Mouse (Mus musculus): ENCODE results near the gene Olfr1057. TPM values are rescaled to one million over a fixed set of nuclear protein-coding genes. Genes with fewer than 3 reads are reported as not detected.

Gene Olfr1057
- not detected for total RNA-seq (2023)

DNA sequence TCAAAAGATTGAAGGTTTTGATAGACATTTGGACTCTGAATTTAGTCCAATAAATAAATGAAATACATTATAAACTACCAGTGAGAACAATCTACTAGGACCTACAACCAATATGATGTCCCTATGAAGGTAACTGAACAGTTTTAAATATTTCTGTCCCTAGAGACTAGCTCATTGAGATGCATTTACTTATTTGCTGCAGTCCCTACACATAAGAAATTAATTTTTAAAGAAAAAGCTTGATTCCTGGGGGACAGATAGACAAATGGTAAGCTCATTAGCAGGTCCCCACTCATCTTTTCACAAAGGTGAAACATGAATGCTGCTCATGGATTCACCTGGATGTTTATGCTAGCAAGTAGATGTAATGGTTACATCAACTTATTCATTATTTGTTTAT lies at the start of gene Olfr1057:
Olfr1057 (minus strand) TSS at position 101 of the 400 bp plus-strand sequence.

DNA sequence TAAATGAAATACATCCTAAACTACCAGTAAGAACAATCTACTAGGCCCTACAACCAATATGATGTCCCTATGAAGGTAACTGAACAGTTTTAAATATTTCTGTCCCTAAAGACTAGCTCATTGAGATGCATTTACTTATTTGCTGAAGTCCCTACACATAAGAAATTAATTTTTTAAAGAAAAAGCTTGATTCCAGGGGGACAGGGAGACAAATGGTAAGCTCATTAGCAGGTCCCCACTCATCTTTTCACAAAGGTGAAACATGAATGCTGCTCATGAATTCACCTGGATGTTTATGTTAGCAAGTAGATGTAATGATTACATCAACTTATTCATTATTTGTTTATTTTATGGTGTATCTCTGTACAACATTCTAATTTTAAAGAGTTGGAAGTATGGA lies 48.5 kb upstream of the Olfr1057 start, which contains the start of gene Olfr1062:
Olfr1062 (minus strand) TSS at position 101 of the 400 bp plus-strand sequence.

DNA sequence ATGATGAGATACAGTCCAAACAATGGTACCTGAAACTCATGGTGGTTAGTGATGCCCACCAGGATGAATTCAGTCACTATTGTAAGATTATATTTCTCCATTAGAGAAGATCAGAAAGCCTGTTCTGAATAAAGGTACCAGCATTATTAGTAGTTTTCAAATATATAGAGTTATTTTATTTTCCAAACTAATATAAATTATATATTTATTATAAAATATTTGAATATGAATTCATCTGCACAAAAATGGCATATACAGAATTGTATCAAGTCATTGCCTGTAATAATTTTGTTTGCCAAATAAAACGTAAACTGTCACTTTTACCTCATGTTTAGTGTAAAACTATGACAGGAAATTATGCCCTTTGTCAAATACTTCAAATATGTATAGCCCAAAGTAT lies 35.8 kb upstream of the Olfr1057 start, which contains the start of gene Olfr1061:
Olfr1061 (minus strand) TSS at position 101 of the 400 bp plus-strand sequence.

DNA sequence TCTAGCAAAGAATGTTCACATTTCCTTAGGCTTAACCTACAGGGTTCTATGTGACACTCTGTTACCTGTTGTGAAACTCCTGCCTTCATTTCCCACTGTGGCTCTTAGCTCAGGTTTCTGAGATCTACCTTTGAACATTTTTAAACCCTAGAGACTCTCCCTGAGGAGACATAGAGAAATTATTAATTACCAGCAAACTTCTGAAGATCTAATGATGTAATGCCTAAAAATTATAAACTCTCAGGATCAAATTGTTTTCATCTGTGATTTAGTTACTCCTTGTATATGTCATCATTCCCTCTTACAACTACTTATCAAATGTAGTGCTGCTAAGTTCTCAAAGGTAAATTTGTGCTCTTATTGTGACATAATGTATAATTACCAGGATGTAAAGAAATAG lies 10.3 kb upstream of the Olfr1057 start, which contains the start of gene Olfr1058:
Olfr1058 (minus strand) TSS at position 101 of the 400 bp plus-strand sequence.

DNA sequence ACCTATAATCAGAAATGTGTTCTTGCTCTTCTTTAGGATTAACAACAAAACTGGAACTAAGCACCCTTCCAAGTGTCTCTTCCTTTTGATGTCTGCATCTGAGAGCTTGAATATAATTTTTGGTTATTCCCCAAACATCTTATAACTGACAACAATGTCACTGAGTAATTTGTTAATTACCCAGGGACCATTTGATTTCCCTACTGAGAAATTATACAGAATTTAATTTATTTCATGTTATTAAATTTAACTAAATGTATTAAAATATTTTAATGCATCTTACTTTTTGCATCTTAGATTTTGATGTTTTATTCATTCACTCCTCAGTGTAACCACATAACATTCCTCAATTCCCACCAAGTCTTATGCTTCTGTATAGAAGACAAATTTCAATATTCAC lies 15.8 kb downstream of the Olfr1057 start, which contains the start of gene Olfr1056:
Olfr1056 (minus strand) TSS at position 101 of the 400 bp plus-strand sequence.

DNA sequence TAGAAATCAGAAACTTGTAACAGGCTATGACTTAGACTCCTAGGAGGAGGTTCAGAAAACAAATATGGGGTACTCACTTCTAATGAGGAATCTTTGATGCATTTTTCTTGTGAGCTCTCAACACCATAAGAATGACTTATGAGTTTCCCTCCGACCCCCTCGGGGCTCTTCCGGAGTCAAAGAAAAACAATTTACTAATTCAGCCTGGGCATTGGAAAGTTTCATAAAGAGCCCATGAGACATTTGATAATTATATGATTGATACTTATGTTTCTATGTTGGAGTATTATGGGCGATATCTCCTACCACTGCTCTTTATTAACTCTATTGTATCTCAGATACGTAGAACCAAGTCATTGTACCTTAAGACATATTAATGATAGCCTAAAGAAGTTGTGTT lies 28.0 kb downstream of the Olfr1057 start, which contains the start of gene Olfr1055:
Olfr1055 (minus strand) TSS at position 101 of the 400 bp plus-strand sequence.

DNA sequence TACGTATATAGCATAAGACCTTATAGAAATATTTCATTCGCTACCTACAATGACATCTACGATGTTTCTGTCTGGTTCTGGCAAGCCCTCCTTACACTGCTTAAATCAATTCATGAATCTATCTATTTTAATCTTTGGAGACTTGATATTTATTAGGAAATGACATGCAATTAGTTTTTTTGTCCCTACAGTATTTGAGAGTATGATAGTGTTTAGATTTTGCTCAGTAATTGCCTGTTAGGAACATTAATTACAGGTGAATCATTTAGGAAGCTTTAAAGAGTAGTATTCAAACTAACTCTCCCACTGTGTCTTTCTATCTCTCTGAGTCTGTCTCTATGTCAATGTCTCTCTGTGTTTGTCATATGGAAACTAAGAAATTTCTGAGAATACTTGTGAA lies 42.9 kb downstream of the Olfr1057 start, which contains the start of gene Olfr1054:
Olfr1054 (minus strand) TSS at position 101 of the 400 bp plus-strand sequence.

Other genes starting within 250 kb of the Olfr1057 start
- gene Olfr1039, start 242.5 kb downstream of the Olfr1057 start, total RNA-seq (2023), result not detected
- not detected for gene Olfr1040, start 231.7 kb downstream of the Olfr1057 start, total RNA-seq (2023)
- gene Olfr1042, start 216.6 kb downstream of the Olfr1057 start, total RNA-seq (2023), result not detected
- gene Olfr1043, start 210.9 kb downstream of the Olfr1057 start, total RNA-seq (2023), result not detected
- not detected for gene Olfr1044, start 200.6 kb downstream of the Olfr1057 start, total RNA-seq (2023)
- not detected for gene Olfr52, start 192.7 kb downstream of the Olfr1057 start, total RNA-seq (2023)
- gene Olfr1045, start 175.4 kb downstream of the Olfr1057 start, total RNA-seq (2023), result not detected
- not detected for gene Olfr1046, start 159.1 kb downstream of the Olfr1057 start, total RNA-seq (2023)
- not detected for gene Olfr1047, start 147.0 kb downstream of the Olfr1057 start, total RNA-seq (2023)
- not detected for gene Olfr1048, start 138.1 kb downstream of the Olfr1057 start, total RNA-seq (2023)
- gene Olfr1049, start 120.1 kb downstream of the Olfr1057 start, total RNA-seq (2023), result not detected
- gene Olfr1051, start 99.3 kb downstream of the Olfr1057 start, total RNA-seq (2023), result not detected
- not detected for gene Olfr1052, start 85.9 kb downstream of the Olfr1057 start, total RNA-seq (2023)
- gene Olfr1053, start 63.1 kb downstream of the Olfr1057 start, total RNA-seq (2023), result not detected
- not detected for gene Olfr1054, start 43.0 kb downstream of the Olfr1057 start, total RNA-seq (2023)
- not detected for gene Olfr1055, start 28.1 kb downstream of the Olfr1057 start, total RNA-seq (2023)
- gene Olfr1056, start 15.9 kb downstream of the Olfr1057 start, total RNA-seq (2023), result not detected
- gene Olfr1058, start 10.2 kb upstream of the Olfr1057 start, total RNA-seq (2023), result not detected
- gene Olfr1061, start 35.7 kb upstream of the Olfr1057 start, total RNA-seq (2023), result not detected
- gene Olfr1062, start 48.4 kb upstream of the Olfr1057 start, total RNA-seq (2023), result not detected
- gene Olfr1065, start 72.2 kb upstream of the Olfr1057 start, total RNA-seq (2023), result not detected
- gene Olfr1066, start 77.9 kb upstream of the Olfr1057 start, total RNA-seq (2023), result not detected
- not detected for gene Olfr228, start 109.0 kb upstream of the Olfr1057 start, total RNA-seq (2023)
- gene Olfr1076, start 130.1 kb upstream of the Olfr1057 start, total RNA-seq (2023), result not detected
- gene Olfr1079, start 164.1 kb upstream of the Olfr1057 start, total RNA-seq (2023), result not detected
- gene Olfr1080, start 179.8 kb upstream of the Olfr1057 start, total RNA-seq (2023), result not detected
- gene Olfr1082, start 220.6 kb upstream of the Olfr1057 start, total RNA-seq (2023), result not detected